Mouse (Mus musculus): Measurements from ENCODE around the gene Myt1l.

Gene Myt1l

DNA sequence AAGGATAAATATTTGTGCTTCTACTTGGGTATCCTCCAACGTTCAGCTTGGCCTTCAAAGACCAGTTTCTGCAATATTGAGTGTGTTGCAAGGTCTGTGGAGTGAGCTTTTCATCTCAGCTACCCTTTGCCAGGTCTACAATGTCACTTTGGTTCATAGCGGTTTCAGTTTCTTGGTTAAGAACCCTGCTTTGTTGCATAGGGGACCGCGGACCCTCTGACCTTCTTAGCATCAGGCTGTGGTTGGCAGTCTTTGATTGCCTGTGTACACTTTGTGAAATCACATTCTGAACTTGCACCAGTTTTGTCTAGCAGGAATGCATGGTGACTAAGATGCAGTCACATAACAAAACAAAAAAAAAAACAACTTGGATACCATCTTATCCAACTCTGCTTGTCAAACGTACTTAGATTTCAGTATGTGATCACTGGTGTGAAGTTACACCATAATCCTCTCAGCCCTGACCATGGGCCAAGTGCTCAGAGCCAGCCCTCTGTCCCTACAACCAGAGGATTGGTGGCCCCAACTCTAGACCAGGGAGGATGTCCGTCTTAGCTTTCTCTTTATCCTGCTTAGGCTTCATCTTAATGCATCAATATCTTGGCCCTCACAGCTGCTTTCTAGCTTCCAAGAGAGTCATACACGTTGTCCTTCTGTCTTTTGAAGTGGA is 443.7 kb downstream of the Myt1l start:
- in situ Hi-C loops (cut with MboI; ENCODE audit: low pct_unique_long_range_greater_than_20kb in 1 of 2, low sequenced_read_pairs in 2 of 2, unreplicated experiment in 1 of 2) = no loop called here

- in situ Hi-C loops (cut with MboI; ENCODE audit: low pct_unique_long_range_greater_than_20kb in 1 of 2, low sequenced_read_pairs in 2 of 2, unreplicated experiment in 1 of 2) = no loop called here
Observed at GRCm38 (mm10) chr12:29972533-29972932, 444.3 kb downstream of the Myt1l start.
